Mouse (Mus musculus) C2C12 (cell line): Measurements from ENCODE around the gene Ankfn1. TPM values are rescaled to one million over a fixed set of nuclear protein-coding genes. Genes with fewer than 3 reads are reported as not detected.

Experiments used
- H3K27me3 ChIP-seq: one replicate; pipeline ENCODE4 v1.6.1; 2011; ENCODE audit not compliant: control insufficient read depth, insufficient read depth, insufficient read length
- H3K36me3 ChIP-seq: one replicate; pipeline ENCODE4 v1.6.1; 2011; ENCODE audit not compliant: control insufficient read depth, insufficient read depth
- H3K4me3 ChIP-seq: one replicate; pipeline ENCODE4 v1.5.1; 2011; ENCODE audit warnings: mild to moderate bottlenecking, control low read depth; ENCODE audit not compliant: poor library complexity, insufficient read depth, severe bottlenecking
- H3K79me2 ChIP-seq: one replicate; pipeline ENCODE4 v1.6.1; 2011; ENCODE audit not compliant: control insufficient read depth, insufficient read depth
- H3K79me3 ChIP-seq: one replicate; pipeline ENCODE4 v1.6.1; 2011; ENCODE audit warnings: low read depth, control low read depth
- H3ac ChIP-seq: one replicate; pipeline ENCODE3; 2011; ENCODE audit warnings: low read depth; ENCODE audit not compliant: control insufficient read depth, insufficient read length
- CEBPB ChIP-seq: IDR thresholded peaks from one replicate; pipeline ENCODE4 v1.6.1; 2011; ENCODE audit warnings: low read depth, mild to moderate bottlenecking, control low read depth, moderate library complexity
- CTCF ChIP-seq: IDR thresholded peaks from one replicate; pipeline ENCODE4 v1.5.1; 2011; ENCODE audit not compliant: control insufficient read depth, insufficient read depth, insufficient read length
- FOSL1 ChIP-seq: IDR thresholded peaks from one replicate; pipeline ENCODE4 v1.8.0; 2011; ENCODE audit warnings: mild to moderate bottlenecking, low read length; ENCODE audit not compliant: poor library complexity, insufficient read depth, severe bottlenecking
- MAX ChIP-seq: IDR thresholded peaks from one replicate; pipeline ENCODE4 v1.6.1; 2011; ENCODE audit warnings: mild to moderate bottlenecking, control low read depth
- MYOD1 ChIP-seq: IDR thresholded peaks from one replicate; pipeline ENCODE4 v1.6.1; 2011; ENCODE audit warnings: low read depth; ENCODE audit not compliant: control insufficient read depth, insufficient read length
- MYOG ChIP-seq: IDR thresholded peaks from one replicate; pipeline ENCODE4 v1.6.1; 2011; ENCODE audit not compliant: control insufficient read depth, insufficient read length; ENCODE audit errors: extremely low read depth
- USF1 ChIP-seq: IDR thresholded peaks from one replicate; pipeline ENCODE4 v1.6.1; 2011; ENCODE audit warnings: low read depth, mild to moderate bottlenecking, control low read depth, moderate library complexity
- polyA plus RNA-seq: library from polyadenylated mRNA; unstranded; fragments of >200 nt; fragmentation: generic; extraction: Trizol; gene quantifications from one replicate; pipeline ENCODE4 v1.2.1, GENCODE M21; 2012; ENCODE audit warnings: missing spikeins

Gene Ankfn1
- polyA plus RNA-seq, 1 experiment = not detected

DNA sequence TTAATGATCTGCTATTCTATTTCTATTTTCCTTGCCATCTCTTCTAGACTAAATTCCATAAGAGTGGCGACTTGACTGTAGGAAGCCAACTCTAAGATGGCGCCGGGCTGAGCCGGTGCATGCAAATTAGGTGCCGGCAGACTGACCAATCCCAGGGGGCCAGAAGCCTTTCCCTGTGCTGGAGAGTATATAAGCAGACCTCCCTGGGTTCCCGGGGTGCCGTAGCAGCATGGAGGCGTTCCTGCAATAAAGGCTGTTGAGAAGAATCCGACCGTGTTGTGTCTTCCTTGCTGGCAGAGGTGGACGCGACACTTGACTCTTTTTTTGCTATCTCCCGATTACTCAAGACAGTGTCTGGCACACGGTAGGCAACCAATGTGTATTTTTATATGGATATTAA is 374.0 kb downstream of the Ankfn1 start:
- H3K36me3 ChIP-seq = no peaks in the 10 kb centered on the region
- no peak overlapping the region for H3K4me3 ChIP-seq
- no peak for TF ChIP-seq MAX
- no peaks in the 10 kb centered on the region for H3K27me3 ChIP-seq
- H3K79me2 ChIP-seq = no peaks in the 10 kb centered on the region
- no peak overlapping the region for H3ac ChIP-seq
- H3K79me3 ChIP-seq = no peaks in the 10 kb centered on the region

- Histone ChIP-seq H3K79me2 (no peaks in the 10 kb centered on the region), H3K4me3 (no peak overlapping the region), H3K79me3 (no peaks in the 10 kb centered on the region), H3ac (no peak overlapping the region), H3K27me3 (peaks cover 6% of the 10 kb centered on the region), H3K36me3 (no peaks in the 10 kb centered on the region)
- TF ChIP-seq CEBPB (no peak), MYOG (no peak), MAX (no peak), USF1 (no peak), FOSL1 (no peak), CTCF (no peak), MYOD1 (no peak)
Measured at GRCm38 (mm10) chr11:89388851-89389250, 388.6 kb downstream of the Ankfn1 start.

GRCm38 (mm10) chr11:89382634-89383009 is 394.8 kb downstream of the Ankfn1 start:
- TF ChIP-seq CEBPB (no peak), FOSL1 (no peak), CTCF (no peak), USF1 (no peak), MYOD1 (no peak), MAX (no peak), MYOG (no peak)
- Histone ChIP-seq H3K79me3 (no peaks in the 10 kb centered on the region), H3K27me3 (no peaks in the 10 kb centered on the region), H3K36me3 (no peaks in the 10 kb centered on the region), H3K4me3 (no peak overlapping the region), H3K79me2 (no peaks in the 10 kb centered on the region), H3ac (no peak overlapping the region)

DNA sequence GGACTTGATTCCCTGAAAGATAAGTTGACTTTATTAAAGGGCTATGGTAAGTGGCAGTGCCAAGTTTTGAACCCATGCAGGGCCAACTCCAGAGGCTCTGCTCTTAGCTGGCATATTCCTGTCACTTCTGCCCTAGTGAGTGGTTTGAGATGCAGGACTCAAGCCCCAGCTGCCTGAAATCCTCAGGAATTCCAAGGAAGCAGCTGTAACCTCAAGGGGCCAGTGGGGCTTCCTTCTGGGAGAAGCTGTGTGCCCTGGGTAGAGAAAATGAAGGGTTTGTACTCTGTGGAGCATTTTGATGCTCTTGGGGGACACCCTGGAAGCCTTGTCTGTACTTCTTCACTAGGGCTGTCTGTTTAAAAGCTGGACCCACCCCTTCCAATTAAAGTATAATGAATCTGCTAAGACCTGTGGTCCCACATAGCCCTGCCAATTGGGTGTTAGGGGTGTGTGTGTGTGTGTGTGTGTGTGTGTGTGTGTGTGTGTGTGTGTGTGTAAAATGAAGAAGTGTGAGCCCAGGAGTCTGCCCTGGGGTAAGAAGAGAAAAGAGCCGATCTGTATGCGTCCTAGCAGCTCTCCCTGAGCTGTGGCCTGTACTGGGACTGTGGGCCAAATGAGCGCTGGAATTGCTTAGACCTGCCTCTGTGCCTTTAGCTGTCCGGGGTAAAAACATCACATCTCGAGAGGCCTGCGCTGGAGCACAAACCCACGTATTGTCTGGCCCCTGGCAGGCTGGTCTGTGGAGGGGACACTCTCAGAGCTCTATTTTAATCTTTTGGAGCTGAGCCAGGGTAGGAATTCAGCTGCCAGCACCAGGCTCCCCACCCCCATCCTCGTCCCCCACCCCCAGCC is 395.4 kb downstream of the Ankfn1 start:
- Histone ChIP-seq H3K36me3 (no peaks in the 10 kb centered on the region), H3ac (no peak overlapping the region), H3K79me3 (no peaks in the 10 kb centered on the region), H3K79me2 (no peaks in the 10 kb centered on the region), H3K4me3 (no peak overlapping the region), H3K27me3 (no peaks in the 10 kb centered on the region)
- TF ChIP-seq MYOG (no peak), USF1 (no peak), CTCF (no peak), MAX (no peak), MYOD1 (no peak), CEBPB (no peak), FOSL1 (no peak)

- TF ChIP-seq MAX = no peak
- Histone ChIP-seq H3K36me3 (no peaks in the 10 kb centered on the region), H3K4me3 (no peak overlapping the region), H3K79me3 (no peaks in the 10 kb centered on the region), H3K79me2 (no peaks in the 10 kb centered on the region), H3ac (no peak overlapping the region), H3K27me3 (no peaks in the 10 kb centered on the region)
Measured at GRCm38 (mm10) chr11:89370941-89371340, 406.5 kb downstream of the Ankfn1 start.

DNA sequence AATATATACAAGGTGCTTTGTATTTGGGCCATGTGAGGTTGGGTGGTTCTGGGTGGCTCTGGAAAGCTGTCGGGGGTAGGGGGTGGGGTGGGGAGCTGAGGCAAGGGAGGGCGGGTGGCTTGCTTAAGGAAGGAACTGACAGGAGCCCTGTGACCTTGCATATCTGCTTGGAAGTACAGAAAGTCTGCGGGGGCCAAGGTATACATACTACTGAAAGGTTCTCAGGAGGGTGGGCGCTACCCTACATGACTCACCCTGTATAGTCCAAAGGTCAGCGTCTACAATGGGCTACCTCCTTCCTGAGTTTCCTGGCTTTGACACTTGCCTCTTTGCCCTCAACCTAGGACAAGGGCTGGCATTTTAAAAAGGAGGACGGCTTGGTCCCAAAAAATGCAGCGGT is 407.1 kb downstream of the Ankfn1 start:
- TF ChIP-seq MYOG = no peak
- TF ChIP-seq FOSL1 = no peak
- no peak for TF ChIP-seq USF1
- no peak for TF ChIP-seq CEBPB
- no peak for TF ChIP-seq MYOD1
- TF ChIP-seq CTCF = no peak
- no peak for TF ChIP-seq MAX
- Histone ChIP-seq H3K79me3 (no peaks in the 10 kb centered on the region), H3K4me3 (no peak overlapping the region), H3K27me3 (no peaks in the 10 kb centered on the region), H3ac (no peak overlapping the region), H3K36me3 (no peaks in the 10 kb centered on the region), H3K79me2 (no peaks in the 10 kb centered on the region)

- no peak overlapping the region for H3K4me3 ChIP-seq
- no peaks in the 10 kb centered on the region for H3K79me2 ChIP-seq
- H3K27me3 ChIP-seq = no peaks in the 10 kb centered on the region
- H3ac ChIP-seq = no peak overlapping the region
- H3K36me3 ChIP-seq = no peaks in the 10 kb centered on the region
- no peaks in the 10 kb centered on the region for H3K79me3 ChIP-seq
- TF ChIP-seq MYOD1 = no peak
- no peak for TF ChIP-seq CTCF
- no peak for TF ChIP-seq FOSL1
- TF ChIP-seq USF1 = no peak
- no peak for TF ChIP-seq MAX
- TF ChIP-seq CEBPB = no peak
- TF ChIP-seq MYOG = no peak
Measured at GRCm38 (mm10) chr11:89363981-89364380, 413.5 kb downstream of the Ankfn1 start.
